Mouse (Mus musculus): ENCODE data around the gene Cep131. TPM values are rescaled to one million over a fixed set of nuclear protein-coding genes. Genes with fewer than 3 reads are reported as not detected.

Cep131 gene
- polyA plus RNA-seq, 1 experiment = 10.1 TPM

DNA sequence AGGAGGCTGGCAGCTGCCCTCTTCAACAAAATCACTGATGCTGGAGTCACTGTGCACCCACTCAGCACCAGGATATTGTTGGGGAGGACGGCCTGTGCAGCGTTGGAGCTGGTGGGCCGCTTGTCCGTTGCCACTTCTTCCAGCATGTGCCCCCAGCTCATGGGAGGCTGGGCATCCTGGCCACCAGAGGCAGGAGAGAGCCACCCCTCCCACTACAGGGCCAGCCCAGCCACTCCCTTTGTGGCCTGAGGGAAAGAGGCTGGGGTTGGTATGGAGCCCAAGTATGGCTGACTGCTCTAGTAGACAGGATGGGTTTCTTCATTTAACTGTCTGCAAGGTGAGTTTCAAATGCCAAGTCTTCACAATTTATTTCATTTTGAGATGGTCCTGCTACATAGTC lies 71.9 kb downstream of the Cep131 start:
- Histone ChIP-seq H3K4me1 (ENCODE audit: control insufficient read depth, insufficient read depth, low read length) (no peaks in the 10 kb centered on the region), H3K27ac (ENCODE audit: insufficient read depth, low read length) (no peak overlapping the region), H3K4me3 (ENCODE audit: insufficient read depth, low read length) (no peak overlapping the region)
- TF ChIP-seq CTCF (IDR thresholded peaks at IDR 0.05; ENCODE audit: borderline replicate concordance, insufficient read depth, low read length) (no peak), POLR2A (IDR thresholded peaks at IDR 0.05; ENCODE audit: low read depth, low read length) (no peak)

Other genes with a start within 250 kb of the Cep131 start
- 29.5 and 30.3 TPM in 2 replicates for gene Chmp6, start 173.4 kb downstream of the Cep131 start, polyA plus RNA-seq (2011; ENCODE audit: insufficient read length, low read depth, missing spikeins)
- 27.4 and 29.5 TPM in 2 replicates for gene Baiap2, start 144.1 kb downstream of the Cep131 start, polyA plus RNA-seq (2011; ENCODE audit: insufficient read length, low read depth, missing spikeins)
- gene Aatk, start 39.7 kb downstream of the Cep131 start, polyA plus RNA-seq (2011; ENCODE audit: insufficient read length, low read depth, missing spikeins) = 0.19 TPM in 1 of 2 replicates, not detected in the other
- gene Tepsin, start 11.9 kb upstream of the Cep131 start, polyA plus RNA-seq (2011; ENCODE audit: insufficient read length, low read depth, missing spikeins) = 12.2 and 13.1 TPM in 2 replicates
- 18.0 and 20.3 TPM in 2 replicates for gene Ndufaf8, start 12.1 kb upstream of the Cep131 start, polyA plus RNA-seq (2011; ENCODE audit: insufficient read length, low read depth, missing spikeins)
- 107 and 113 TPM in 2 replicates for gene Slc38a10, start 64.5 kb upstream of the Cep131 start, polyA plus RNA-seq (2011; ENCODE audit: insufficient read length, low read depth, missing spikeins)
- gene Bahcc1, start 146.1 kb upstream of the Cep131 start, polyA plus RNA-seq (2011; ENCODE audit: insufficient read length, low read depth, missing spikeins) = 17.9 and 18.6 TPM in 2 replicates